Mouse (Mus musculus) heart, postnatal 4 days (tissue): ENCODE results near the gene Acot11. TPM values are rescaled to one million over a fixed set of nuclear protein-coding genes. Genes with fewer than 3 reads are reported as not detected.
"Not testable (repeated sequence)": the region's sequence is repeated elsewhere in the genome, so short reads cannot be mapped to it uniquely, and the experiment has no call there.

Experiments
- DNase-seq: peaks from one replicate; pipeline ENCODE4 v3.0.0; 2021
- total RNA-seq, 2 experiments: library from RNA; stranded (reverse); gene quantifications; 2 replicates each; pipeline ENCODE4 v1.2.3; 2021

Acot11 gene
- total RNA-seq, 2 experiments from 2014 or later: 12.7 to 13.7 TPM

DNA sequence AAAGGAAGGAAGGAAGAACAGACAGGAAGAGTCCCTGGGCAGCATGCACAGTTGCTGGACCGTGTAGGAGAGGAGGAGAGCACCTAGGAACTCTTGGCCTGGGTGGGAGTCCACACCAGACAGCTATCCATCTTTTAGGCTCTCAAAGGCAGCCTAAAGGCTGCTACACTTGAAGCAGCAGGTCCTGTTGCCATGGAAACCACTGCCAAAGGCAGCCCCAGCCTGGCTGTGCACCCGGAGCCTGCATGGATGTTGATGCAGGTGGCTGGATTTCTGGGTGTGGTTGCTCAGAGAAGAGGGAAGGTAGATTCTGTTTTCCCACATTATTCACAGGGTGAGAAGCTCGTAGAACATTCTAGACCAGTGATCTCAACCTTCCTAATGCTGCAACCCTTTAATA, 27.8 kb downstream of the Acot11 start:
- DNase-seq: no peak

- DNase-seq: not testable (repeated sequence)
Measured at GRCm38 (mm10) chr4:106775767-106776166, 29.0 kb downstream of the Acot11 start.

GRCm38 (mm10) chr4:106772558-106772957, 32.2 kb downstream of the Acot11 start:
- no peak for DNase-seq

DNA sequence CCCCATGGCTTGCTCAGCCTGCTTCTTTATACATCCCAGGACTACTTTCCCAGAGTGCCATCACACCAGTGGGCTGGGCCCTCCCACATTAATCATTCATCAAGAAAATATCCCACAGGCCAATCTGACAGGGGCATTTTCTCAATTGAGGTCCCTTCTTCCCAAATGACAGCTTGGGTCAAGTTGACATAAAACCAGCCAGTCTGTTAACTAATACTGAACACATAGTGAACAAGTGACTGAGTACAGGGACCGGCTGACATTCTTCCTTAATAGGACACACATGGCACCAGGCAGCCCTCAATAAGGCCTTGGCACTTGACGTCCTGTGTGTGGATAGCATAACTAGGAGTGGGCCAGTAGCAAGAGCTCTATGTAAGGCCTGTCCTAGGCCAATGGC, 35.5 kb downstream of the Acot11 start:
- no peak for DNase-seq

DNA sequence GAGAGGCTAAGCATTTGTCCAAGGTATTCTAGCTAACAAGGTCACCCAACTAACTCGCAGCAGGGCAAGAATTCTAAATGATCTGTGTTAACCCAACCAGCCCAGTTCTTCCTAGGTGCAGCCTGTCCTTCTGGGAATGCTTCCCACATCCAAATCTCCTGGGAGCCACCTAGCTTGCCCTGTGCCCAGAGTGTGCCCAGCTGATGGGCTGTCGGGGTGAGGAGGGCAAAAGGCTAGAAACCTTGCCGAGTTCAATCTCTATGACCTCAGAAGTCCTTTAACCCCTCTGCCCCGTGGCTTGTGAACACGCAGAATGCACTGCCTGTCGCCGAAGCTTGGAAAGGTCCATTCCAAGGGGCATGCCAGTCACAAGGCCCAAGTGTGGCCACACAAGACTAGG, 40.6 kb downstream of the Acot11 start:
- no peak for DNase-seq

DNA sequence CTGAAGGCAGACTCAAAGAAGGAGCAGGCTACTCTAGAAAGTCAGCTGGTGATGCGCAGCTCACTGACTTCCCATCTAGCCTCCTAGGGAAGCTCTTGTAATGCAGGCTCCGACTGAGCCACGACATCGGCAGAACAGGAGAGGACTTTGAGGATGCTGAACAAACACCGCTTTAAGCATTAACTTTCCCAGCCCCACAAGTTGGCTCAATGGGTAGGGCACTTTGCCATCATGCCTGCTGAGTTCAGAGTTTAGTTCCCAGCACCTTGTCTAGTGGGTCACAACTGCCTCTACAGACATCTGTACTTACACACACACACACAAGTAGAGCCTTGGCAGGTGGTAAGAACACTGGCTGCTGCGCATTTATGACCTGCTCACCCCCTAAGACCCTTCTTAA, 53.1 kb downstream of the Acot11 start:
- DNase-seq: no peak

- peak; percentile 74 for DNase-seq
Measured at GRCm38 (mm10) chr4:106749699-106750098, 55.1 kb downstream of the Acot11 start.

GRCm38 (mm10) chr4:106747001-106747580, 57.7 kb downstream of the Acot11 start:
- no peak for DNase-seq

GRCm38 (mm10) chr4:106745862-106746261, 58.9 kb downstream of the Acot11 start:
- DNase-seq: no peak

- DNase-seq: no peak
Measured at GRCm38 (mm10) chr4:106737904-106738303, 66.9 kb downstream of the Acot11 start.

- DNase-seq: not testable (repeated sequence)
Measured at GRCm38 (mm10) chr4:106736884-106737283, 67.9 kb downstream of the Acot11 start.

DNA sequence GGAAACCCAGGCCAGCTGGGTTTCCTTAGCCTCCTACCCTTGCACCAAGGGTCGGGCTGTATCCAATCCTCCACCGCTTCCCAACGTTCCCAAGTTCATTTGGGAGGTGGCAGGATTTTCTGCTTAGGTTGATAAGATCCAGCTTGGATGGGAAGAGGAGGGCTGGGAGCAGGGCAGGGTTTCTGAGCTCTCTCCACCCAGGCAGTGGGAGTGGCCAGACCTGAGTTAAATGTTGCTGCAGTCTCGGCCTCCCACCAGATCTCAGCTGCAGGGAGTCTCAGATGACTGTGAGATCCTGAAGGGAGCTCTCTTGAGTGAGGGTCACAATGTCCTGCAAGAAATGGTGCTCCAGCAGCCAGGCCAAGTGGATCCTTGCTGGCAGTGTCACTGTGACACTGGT, 71.2 kb downstream of the Acot11 start, which contains the start of gene Fam151a:
Fam151a (plus strand) TSS at position 254 of the 400 bp plus-strand sequence.
- DNase-seq: no peak

GRCm38 (mm10) chr4:106730814-106731213, 74.0 kb downstream of the Acot11 start, which contains the start of gene Mroh7:
TSS of gene Mroh7 (minus strand) at chr4:106730925.
- DNase-seq: no peak

DNA sequence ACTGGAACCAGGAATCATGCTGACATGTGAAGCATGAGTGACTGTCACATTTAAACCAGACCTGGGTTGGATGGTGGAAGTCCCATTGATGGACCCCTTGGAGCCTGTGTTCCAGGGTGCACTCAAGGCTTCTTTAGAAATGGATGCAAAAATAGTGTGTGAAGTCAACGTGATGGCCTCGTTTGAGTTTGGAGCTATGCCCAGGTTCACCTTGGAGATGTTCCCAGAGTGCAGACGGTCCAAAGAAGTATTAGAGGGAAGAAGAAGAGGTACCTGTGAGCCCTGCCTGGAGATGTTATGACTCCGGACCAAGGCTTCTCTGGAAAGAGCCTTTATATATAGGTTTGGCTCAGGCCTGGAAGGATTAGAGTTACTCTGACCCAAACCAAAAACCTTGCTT, 84.2 kb downstream of the Acot11 start:
- no peak for DNase-seq

DNA sequence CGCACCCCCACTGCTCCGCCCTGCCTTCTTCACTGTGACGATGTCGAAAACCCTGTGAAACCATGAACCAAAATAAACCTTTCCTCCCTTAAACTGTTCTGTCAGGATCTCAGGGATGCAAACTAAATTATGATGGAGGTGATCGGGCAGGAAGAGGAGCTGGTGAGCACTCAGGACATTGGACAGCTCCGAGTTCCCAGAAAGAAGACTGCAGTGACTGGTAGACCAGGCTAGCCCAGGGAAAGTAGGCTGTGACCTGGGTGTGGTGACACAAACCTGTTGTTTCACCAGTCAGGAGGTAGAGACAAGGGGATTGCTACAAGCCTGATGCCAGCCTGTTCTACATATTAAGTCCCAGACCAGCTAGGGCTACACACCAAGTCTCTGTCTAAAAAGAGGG, 91.2 kb downstream of the Acot11 start:
- no peak for DNase-seq

- peak; percentile 89 for DNase-seq
Measured at GRCm38 (mm10) chr4:106708408-106708807, 96.4 kb downstream of the Acot11 start.

GRCm38 (mm10) chr4:106707957-106708356, 96.8 kb downstream of the Acot11 start:
- DNase-seq: no peak

DNA sequence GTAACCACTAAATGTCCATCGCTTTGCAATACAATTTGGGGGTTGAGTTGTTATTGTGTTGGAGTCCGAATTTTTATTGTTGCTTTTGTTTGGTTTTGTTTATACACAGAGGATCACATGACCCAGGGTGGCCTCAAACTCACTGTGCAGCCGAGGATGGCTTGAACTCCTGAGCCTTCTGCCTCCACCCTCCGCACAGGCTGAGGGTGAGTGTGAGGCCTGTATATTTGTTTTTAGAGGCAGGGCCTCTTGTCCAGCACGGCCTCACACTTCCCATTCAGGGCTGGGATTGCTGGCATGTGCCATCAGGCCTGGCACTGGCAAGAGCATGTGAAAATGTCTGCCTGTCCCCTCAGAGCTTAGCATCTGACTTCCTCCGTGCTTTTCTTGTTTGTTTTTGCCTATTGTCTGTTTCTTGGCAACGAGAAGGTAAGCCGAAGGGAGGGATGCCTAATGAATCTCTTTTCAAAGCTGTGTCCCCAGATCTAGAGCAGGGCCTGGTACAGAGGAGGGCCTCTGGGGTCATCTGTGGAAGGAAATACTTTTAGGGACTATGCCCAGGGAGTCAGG, 99.6 kb downstream of the Acot11 start:
- no peak for DNase-seq

DNA sequence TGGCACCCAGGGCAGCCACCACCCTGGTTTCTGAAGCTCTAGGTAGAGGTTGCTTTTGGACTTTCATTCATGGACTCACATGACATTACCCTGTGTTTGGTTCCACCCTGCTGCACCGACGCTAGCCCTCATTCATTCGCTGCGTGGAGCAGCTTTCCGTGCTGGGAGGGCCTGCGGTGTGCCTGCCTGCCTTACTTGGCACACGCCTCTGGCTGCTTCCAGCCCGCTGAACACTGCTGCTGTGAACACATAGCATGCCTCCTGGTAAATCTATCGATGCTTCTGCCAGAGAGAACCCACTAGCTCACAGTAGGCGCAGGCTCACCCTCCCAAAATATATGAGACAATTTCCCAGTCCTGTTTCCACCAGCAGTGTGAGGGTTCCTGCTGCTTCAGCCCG, 100.4 kb downstream of the Acot11 start:
- DNase-seq: no peak

DNA sequence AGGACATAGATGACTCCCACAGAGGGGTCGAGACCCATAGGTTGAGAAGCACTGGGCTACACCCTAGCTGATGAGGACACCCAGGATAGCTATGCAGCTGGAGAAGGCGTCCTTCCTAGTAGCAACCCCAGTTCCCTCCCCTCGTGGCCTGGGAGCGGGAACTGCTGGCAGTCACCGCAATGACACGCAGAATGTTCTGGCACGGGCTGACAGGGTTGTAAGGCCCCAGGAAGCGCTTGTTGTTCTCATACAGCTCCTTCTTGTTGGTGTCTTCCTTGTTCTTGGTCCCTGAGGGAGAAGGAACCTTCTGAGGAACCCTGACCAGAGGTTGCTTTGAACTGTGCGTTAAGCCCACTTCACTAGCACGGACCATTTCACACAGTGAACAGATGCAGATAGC, 100.8 kb downstream of the Acot11 start:
- no peak for DNase-seq

- no peak for DNase-seq
Measured at GRCm38 (mm10) chr4:106700798-106701197, 104.0 kb downstream of the Acot11 start.

GRCm38 (mm10) chr4:106699989-106700388, 104.8 kb downstream of the Acot11 start:
- no peak for DNase-seq
